Mouse (Mus musculus): ENCODE measurements at regions not wholly inside any gene's neighbourhood (a gene's known extent, or its start where the extent isn't known, plus 50 kb on each side); places are given as distances from the start of the nearest gene placed in this dataset.

DNA sequence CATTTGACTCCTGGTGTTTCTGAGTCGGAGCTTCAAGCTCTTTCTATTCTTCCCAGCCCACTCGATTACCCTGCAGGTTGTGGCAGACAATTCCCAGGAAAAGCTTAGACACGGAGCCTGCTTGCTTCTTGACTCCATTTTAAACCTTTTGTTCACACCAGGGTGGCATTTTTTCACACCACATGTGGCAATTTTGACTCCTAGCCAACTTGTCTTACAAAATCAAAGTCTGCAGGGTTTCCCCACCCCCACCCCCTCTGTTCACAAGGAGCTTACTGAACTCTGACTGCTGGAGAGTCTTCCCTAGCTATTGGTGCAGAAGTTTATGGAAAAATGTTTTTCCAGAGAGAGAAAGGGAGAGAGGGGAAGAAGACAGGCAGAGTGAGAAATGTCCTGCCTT, 184.1 kb downstream of the Gm11146 start:
- H3K9me3 ChIP-seq (replicated peaks; ENCODE audit: control insufficient read depth, low read length): no peaks in the 10 kb centered on the region
- H3K27ac ChIP-seq (ENCODE audit: low read length): no peak overlapping the region
- 11% methylated on average over 3 of the region's 3 CpGs for WGBS
- peak overlapping the region; percentile 1 for H3K9ac ChIP-seq (ENCODE audit: low read length)
- ATAC-seq (replicated peaks; ENCODE audit: extremely low read depth, insufficient read depth, low FRiP score): no peak
- no peaks in the 10 kb centered on the region for H3K27me3 ChIP-seq (ENCODE audit: control insufficient read depth, insufficient read depth, low read length)
- H3K4me1 ChIP-seq (ENCODE audit: control insufficient read depth, insufficient read depth, low read length): peaks cover 10% of the 10 kb centered on the region
- H3K4me3 ChIP-seq (ENCODE audit: low read length): peak overlapping the region; percentile 15
- H3K36me3 ChIP-seq (ENCODE audit: control insufficient read depth, insufficient read depth): no peaks in the 10 kb centered on the region
- peak overlapping the region; percentile 33 for H3K4me2 ChIP-seq (ENCODE audit: low read depth, low read length)

DNA sequence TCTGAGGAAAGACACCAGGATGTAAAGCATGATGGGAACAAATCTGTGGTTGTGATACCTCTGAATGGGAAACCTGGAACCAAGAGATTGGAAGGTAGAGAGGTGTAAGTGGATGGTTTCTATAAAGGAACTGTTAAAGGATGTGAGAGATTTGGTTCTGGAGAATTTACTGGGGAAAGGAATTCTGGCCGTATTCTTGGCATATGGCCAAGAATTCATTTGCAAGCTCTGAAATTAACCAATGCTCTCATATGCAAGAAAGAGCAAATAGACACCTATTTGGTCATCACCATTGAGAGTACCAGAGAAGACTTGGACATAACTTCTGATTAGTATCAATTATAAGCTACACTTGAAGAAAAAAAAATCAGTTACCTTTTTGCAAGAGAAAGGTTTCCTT, 187.3 kb downstream of the Gm11146 start:
- Histone ChIP-seq H3K9me3 (replicated peaks; ENCODE audit: control insufficient read depth, low read length) (no peaks in the 10 kb centered on the region), H3K27me3 (ENCODE audit: control insufficient read depth, insufficient read depth, low read length) (no peaks in the 10 kb centered on the region), H3K4me2 (ENCODE audit: low read depth, low read length) (no peak overlapping the region), H3K4me3 (ENCODE audit: low read length) (no peak overlapping the region), H3K9ac (ENCODE audit: low read length) (no peak overlapping the region), H3K36me3 (ENCODE audit: control insufficient read depth, insufficient read depth) (no peaks in the 10 kb centered on the region), H3K27ac (ENCODE audit: low read length) (no peak overlapping the region), H3K4me1 (ENCODE audit: control insufficient read depth, insufficient read depth, low read length) (peaks cover 9% of the 10 kb centered on the region)
- no peak for ATAC-seq (replicated peaks; ENCODE audit: extremely low read depth, insufficient read depth, low FRiP score)
- WGBS: 21% methylated on average over 1 of the region's 1 CpGs

DNA sequence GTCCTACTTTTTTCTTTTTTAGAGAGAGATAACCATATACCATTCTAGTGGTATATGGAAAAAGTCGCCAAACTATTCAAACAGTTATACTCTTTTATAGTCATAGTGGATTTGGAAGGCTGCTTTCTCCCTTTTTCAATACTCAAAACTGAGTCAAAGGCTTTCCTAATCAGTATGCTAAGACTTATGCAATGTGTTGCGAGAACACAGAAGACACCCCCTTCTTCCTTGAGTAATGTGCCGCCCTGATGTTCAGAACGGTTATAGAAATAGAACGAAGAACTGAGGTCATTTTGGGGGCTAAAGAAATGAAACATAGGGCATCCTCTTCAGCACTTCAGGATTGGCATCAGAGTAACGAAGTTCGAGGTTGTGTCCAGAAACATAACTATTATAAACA, 192.7 kb downstream of the Gm11146 start:
- no peaks in the 10 kb centered on the region for H3K9me3 ChIP-seq (replicated peaks; ENCODE audit: control insufficient read depth, low read length)
- H3K27ac ChIP-seq (ENCODE audit: low read length): no peak overlapping the region
- no peak overlapping the region for H3K4me3 ChIP-seq (ENCODE audit: low read length)
- no peaks in the 10 kb centered on the region for H3K27me3 ChIP-seq (ENCODE audit: control insufficient read depth, insufficient read depth, low read length)
- no peak overlapping the region for H3K4me2 ChIP-seq (ENCODE audit: low read depth, low read length)
- ATAC-seq (replicated peaks; ENCODE audit: extremely low read depth, insufficient read depth, low FRiP score): no peak
- H3K9ac ChIP-seq (ENCODE audit: low read length): no peak overlapping the region
- H3K4me1 ChIP-seq (ENCODE audit: control insufficient read depth, insufficient read depth, low read length): no peaks in the 10 kb centered on the region
- no peaks in the 10 kb centered on the region for H3K36me3 ChIP-seq (ENCODE audit: control insufficient read depth, insufficient read depth)
- 87% methylated on average over 7 of the region's 7 CpGs for WGBS

DNA sequence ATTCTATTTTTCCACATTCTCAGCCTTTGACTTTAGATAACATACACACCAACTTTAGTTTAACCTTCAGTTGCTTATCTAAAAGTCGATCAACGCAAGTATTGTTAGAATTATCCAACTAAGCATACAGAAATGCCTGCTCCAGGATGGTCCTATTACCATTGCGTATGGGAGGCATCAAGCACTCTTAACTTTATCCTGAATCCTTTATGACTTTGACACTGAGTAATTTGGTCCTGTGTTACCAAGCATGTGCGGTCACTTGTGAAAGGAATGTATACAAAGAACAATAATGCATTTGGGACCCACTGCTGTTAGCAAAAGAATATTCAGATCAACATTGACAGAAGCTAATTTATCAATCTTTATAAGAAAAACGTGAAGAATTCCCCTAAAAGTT, 194.9 kb downstream of the Gm11146 start:
- no peak overlapping the region for H3K27ac ChIP-seq (ENCODE audit: low read length)
- 84% methylated on average over 5 of the region's 5 CpGs for WGBS
- no peak for ATAC-seq (replicated peaks; ENCODE audit: extremely low read depth, insufficient read depth, low FRiP score)

DNA sequence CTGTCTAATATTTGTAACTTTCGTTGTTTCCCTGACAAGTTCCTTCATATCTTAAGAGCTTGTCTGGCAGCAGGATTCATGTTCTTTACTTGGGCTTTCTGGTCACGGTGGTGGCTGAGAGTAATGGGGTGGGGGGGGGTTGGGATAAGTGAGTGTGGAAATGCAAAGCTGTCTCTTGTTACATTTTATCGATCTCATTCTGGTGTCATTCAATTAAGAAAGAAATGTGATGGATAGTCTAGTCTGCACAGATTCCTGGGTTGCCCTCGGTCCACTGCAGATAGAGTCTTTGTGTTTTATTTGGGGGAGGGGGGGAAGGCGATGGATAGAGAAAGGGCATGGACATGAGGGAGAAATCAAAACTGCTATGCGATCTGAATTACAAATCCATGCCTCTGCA, 196.0 kb downstream of the Gm11146 start:
- no peaks in the 10 kb centered on the region for H3K27me3 ChIP-seq (ENCODE audit: control insufficient read depth, insufficient read depth, low read length)
- H3K36me3 ChIP-seq (ENCODE audit: control insufficient read depth, insufficient read depth): no peaks in the 10 kb centered on the region
- no peak overlapping the region; the same call in 1 of the 2 replicates for H3K27ac ChIP-seq (ENCODE audit: low read length)
- H3K9ac ChIP-seq (ENCODE audit: low read length): no peak overlapping the region
- no peaks in the 10 kb centered on the region for H3K9me3 ChIP-seq (replicated peaks; ENCODE audit: control insufficient read depth, low read length)
- 68% methylated on average over 6 of the region's 6 CpGs for WGBS
- H3K4me1 ChIP-seq (ENCODE audit: control insufficient read depth, insufficient read depth, low read length): peaks cover 4% of the 10 kb centered on the region
- ATAC-seq (replicated peaks; ENCODE audit: extremely low read depth, insufficient read depth, low FRiP score): no peak
- no peak overlapping the region for H3K4me3 ChIP-seq (ENCODE audit: low read length)
- H3K4me2 ChIP-seq (ENCODE audit: low read depth, low read length): no peak overlapping the region

More for the DNA sequence above, 194.9 kb downstream of the Gm11146 start:
- Histone ChIP-seq H3K36me3 (ENCODE audit: control insufficient read depth, insufficient read depth) (no peaks in the 10 kb centered on the region), H3K4me2 (ENCODE audit: low read depth, low read length) (no peak overlapping the region), H3K4me3 (ENCODE audit: low read length) (no peak overlapping the region), H3K27me3 (ENCODE audit: control insufficient read depth, insufficient read depth, low read length) (no peaks in the 10 kb centered on the region), H3K9me3 (replicated peaks; ENCODE audit: control insufficient read depth, low read length) (no peaks in the 10 kb centered on the region), H3K4me1 (ENCODE audit: control insufficient read depth, insufficient read depth, low read length) (peaks cover 3% of the 10 kb centered on the region; the same call in 1 of the 2 replicates), H3K9ac (ENCODE audit: low read length) (no peak overlapping the region)

DNA sequence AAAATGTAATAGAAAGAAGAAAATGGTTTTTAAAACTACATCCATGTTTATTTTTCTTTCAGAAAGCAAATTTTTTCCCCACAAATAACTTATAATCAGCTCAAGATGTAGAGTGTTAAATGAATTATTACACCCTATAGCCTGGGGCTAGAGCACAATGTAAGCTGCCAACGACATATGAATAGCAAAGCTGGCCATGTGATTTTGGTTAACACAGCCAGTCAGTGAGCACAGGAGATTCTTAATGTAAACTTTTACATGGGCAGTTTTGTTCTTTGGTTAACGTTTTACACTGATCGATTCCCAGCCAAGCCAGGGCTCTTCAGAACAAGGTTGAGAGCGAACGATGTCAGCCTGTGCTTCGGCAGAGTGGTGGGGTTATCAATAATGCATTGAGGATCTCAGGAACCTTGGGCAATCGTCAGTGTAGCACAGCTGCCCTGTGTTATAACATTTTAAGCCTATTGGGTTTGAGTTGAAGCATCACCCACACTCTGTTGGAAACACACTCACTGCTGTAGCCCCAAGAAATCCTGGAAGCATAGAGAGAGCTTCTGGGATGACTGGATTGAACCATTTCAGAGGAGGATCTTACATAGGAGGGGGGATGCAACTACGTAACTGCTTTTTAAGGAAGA, 196.6 kb downstream of the Gm11146 start:
- 69% methylated on average over 8 of the region's 8 CpGs for WGBS
- H3K27me3 ChIP-seq (ENCODE audit: control insufficient read depth, insufficient read depth, low read length): no peaks in the 10 kb centered on the region
- no peak overlapping the region for H3K4me2 ChIP-seq (ENCODE audit: low read depth, low read length)
- H3K27ac ChIP-seq (ENCODE audit: low read length): no peak overlapping the region; the same call in 1 of the 2 replicates
- no peak for ATAC-seq (replicated peaks; ENCODE audit: extremely low read depth, insufficient read depth, low FRiP score)
- H3K4me1 ChIP-seq (ENCODE audit: control insufficient read depth, insufficient read depth, low read length): peaks cover 8% of the 10 kb centered on the region
- no peak overlapping the region for H3K4me3 ChIP-seq (ENCODE audit: low read length)
- no peak overlapping the region for H3K9ac ChIP-seq (ENCODE audit: low read length)
- no peaks in the 10 kb centered on the region for H3K36me3 ChIP-seq (ENCODE audit: control insufficient read depth, insufficient read depth)
- H3K9me3 ChIP-seq (replicated peaks; ENCODE audit: control insufficient read depth, low read length): no peaks in the 10 kb centered on the region

DNA sequence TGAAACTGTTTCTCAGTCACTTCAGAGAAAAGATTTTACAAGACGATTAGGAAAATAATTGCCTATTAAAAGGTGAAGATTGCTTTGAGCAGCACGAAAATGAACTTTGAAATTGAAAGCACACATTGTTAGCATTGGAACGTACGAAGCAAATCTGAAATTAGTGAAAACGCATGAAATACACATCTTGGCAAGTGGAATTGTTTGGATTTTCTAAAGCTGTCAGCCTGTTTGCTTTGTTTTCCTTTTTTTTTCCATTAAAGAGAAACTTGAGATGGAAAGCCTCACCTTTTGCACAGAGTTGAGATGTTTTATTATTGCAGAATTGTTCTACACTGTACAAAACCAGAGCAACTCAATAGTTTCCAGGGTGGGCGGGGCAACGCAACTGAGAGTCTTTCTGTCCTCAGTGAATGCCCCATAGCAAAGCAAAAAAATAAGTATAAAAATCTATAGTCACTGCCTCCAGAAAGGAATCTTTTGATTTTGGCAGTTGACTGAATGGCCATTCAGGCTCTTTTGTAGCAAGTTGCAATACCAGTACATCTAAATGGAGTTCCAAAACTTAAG, 199.1 kb downstream of the Gm11146 start:
- no peaks in the 10 kb centered on the region for H3K27me3 ChIP-seq (ENCODE audit: control insufficient read depth, insufficient read depth, low read length)
- H3K4me3 ChIP-seq (ENCODE audit: low read length): no peak overlapping the region
- H3K9me3 ChIP-seq (replicated peaks; ENCODE audit: control insufficient read depth, low read length): no peaks in the 10 kb centered on the region
- 88% methylated on average over 7 of the region's 7 CpGs for WGBS
- H3K4me1 ChIP-seq (ENCODE audit: control insufficient read depth, insufficient read depth, low read length): peaks cover 12% of the 10 kb centered on the region
- no peaks in the 10 kb centered on the region for H3K36me3 ChIP-seq (ENCODE audit: control insufficient read depth, insufficient read depth)
- no peak overlapping the region for H3K9ac ChIP-seq (ENCODE audit: low read length)
- H3K27ac ChIP-seq (ENCODE audit: low read length): no peak overlapping the region
- no peak overlapping the region for H3K4me2 ChIP-seq (ENCODE audit: low read depth, low read length)
- no peak for ATAC-seq (replicated peaks; ENCODE audit: extremely low read depth, insufficient read depth, low FRiP score)

DNA sequence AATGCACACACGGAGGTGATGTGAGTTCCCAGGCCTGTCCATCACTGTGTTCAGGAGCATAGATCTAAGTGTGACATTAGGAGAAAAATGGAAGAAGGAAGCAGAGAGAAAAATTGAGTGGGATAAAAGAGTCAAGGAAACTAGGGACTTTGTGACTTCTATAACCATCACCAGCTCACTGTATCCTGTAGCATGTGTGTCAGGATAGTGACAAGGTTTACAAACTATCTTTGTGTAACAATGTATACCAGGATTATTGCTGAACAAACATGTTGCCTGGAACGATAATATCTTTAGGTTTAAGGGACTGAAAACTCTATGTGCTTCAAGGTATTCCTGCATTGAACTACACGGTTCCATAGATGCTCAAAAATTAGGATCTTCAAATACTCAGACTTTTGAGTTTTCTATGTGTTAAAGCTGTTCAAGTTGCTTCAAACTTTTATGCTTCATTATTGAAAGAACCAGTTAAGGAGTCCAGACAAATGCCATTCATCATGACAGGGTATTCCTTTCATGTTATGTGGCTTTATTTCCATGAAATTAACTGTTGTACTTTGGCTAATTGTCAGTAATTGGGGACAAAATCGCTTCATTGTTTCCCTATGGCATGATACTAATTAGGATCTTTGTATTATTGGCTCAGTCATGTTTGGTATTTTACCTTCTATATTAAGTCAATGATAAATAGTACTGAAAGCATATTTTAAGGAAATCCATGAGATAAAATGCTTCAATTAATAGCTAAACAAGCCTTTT, 200.5 kb downstream of the Gm11146 start:
- Histone ChIP-seq H3K36me3 (ENCODE audit: control insufficient read depth, insufficient read depth) (no peaks in the 10 kb centered on the region), H3K4me2 (ENCODE audit: low read depth, low read length) (peak overlapping the region; percentile 67), H3K27ac (ENCODE audit: low read length) (peak overlapping the region; percentile 80), H3K4me3 (ENCODE audit: low read length) (no peak overlapping the region), H3K9me3 (replicated peaks; ENCODE audit: control insufficient read depth, low read length) (no peaks in the 10 kb centered on the region), H3K27me3 (ENCODE audit: control insufficient read depth, insufficient read depth, low read length) (no peaks in the 10 kb centered on the region), H3K9ac (ENCODE audit: low read length) (no peak overlapping the region), H3K4me1 (ENCODE audit: control insufficient read depth, insufficient read depth, low read length) (peaks cover 12% of the 10 kb centered on the region)
- WGBS: 76% methylated on average over 4 of the region's 4 CpGs
- ATAC-seq (replicated peaks; ENCODE audit: extremely low read depth, insufficient read depth, low FRiP score): no peak

DNA sequence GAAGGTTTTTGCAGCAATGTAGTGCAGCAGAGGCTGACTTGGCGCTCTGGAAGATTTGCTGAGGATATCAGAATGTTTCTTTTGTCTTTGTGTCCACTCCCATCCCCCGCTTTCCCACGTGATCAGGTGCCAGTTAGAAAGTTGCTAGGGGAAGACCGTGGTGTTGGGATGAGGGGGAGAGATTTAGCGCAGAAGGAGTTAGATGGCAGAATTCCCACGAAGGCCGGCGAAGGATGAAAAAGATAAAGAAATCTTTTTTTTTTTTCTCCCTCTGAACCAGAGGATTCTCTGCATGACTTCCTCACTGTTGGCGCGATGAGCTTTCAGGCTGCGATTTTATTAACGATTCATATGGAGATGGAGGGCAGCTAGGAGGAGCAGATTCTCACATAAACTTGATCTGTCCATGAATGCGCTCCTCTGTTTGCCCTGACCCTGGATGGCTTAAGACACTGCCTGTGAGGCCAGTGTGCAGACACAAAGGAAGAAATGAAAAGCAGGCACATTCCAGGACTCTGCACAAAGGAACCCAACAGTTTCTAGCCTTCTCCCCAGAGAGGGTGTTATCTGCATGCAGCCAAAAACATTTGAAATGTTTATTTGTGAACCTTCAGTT, 201.5 kb downstream of the Gm11146 start:
- Histone ChIP-seq H3K27ac (ENCODE audit: low read length) (peak overlapping the region; percentile 80), H3K27me3 (ENCODE audit: control insufficient read depth, insufficient read depth, low read length) (no peaks in the 10 kb centered on the region), H3K4me1 (ENCODE audit: control insufficient read depth, insufficient read depth, low read length) (peaks cover 12% of the 10 kb centered on the region), H3K36me3 (ENCODE audit: control insufficient read depth, insufficient read depth) (no peaks in the 10 kb centered on the region), H3K9me3 (replicated peaks; ENCODE audit: control insufficient read depth, low read length) (no peaks in the 10 kb centered on the region), H3K4me3 (ENCODE audit: low read length) (peak overlapping the region; percentile 51), H3K4me2 (ENCODE audit: low read depth, low read length) (peak overlapping the region; percentile 67), H3K9ac (ENCODE audit: low read length) (peak overlapping the region; percentile 68)
- WGBS: 4% methylated on average over 13 of the region's 13 CpGs
- peak; percentile 77 for ATAC-seq (replicated peaks; ENCODE audit: extremely low read depth, insufficient read depth, low FRiP score)
